Mouse (Mus musculus) lung, adult 2 months (tissue): ENCODE data around the gene Pde6h. TPM values are rescaled to one million over a fixed set of nuclear protein-coding genes. Genes with fewer than 3 reads are reported as not detected.
"Not testable (repeated sequence)": the region's sequence is repeated elsewhere in the genome, so short reads cannot be mapped to it uniquely, and the experiment has no call there.

ENCODE experiments used
- DNase-seq: peaks from one replicate; pipeline ENCODE4 v3.0.0; 2022
- H3K4me1 ChIP-seq: fragments of 200-500 bp; 2 replicates; pipeline ENCODE4 v1.6.1; 2011; ENCODE audit warnings: low read length; ENCODE audit not compliant: control insufficient read depth, insufficient read depth
- H3K4me3 ChIP-seq: fragments of 200-500 bp; replicated peaks from 2 replicates; pipeline ENCODE3; 2011; ENCODE audit warnings: low read depth, mild to moderate bottlenecking, control low read depth, low read length; ENCODE audit errors: extremely low read depth
- CTCF ChIP-seq: fragments of 200-500 bp; IDR thresholded peaks from 2 replicates; pipeline ENCODE4 v1.5.1; 2011; ENCODE audit warnings: mild to moderate bottlenecking, low read length, control low read depth; ENCODE audit not compliant: insufficient read depth
- POLR2A ChIP-seq: fragments of 200-500 bp; IDR thresholded peaks from 2 replicates; pipeline ENCODE4 v1.6.1; 2011; ENCODE audit warnings: low read depth, mild to moderate bottlenecking, control low read depth, low read length, borderline replicate concordance; ENCODE audit errors: extremely low read depth
- WGBS: fragments of 180-500 bp; shearing (Covaris S2); methylation state at CpG from one replicate; pipeline ENCODE4 v1.1.7; 2018; 5-methylcytosine and 5-hydroxymethylcytosine counted together
- polyA plus RNA-seq: library from polyadenylated mRNA; depleted of rRNA; stranded (reverse); fragments of >200 nt; gene quantifications from 2 replicates; pipeline ENCODE4 v1.2.3, GENCODE M21; 2012; rRNA removed

Pde6h gene
- 0.02 and 0.20 TPM in 2 replicates for polyA plus RNA-seq

DNA sequence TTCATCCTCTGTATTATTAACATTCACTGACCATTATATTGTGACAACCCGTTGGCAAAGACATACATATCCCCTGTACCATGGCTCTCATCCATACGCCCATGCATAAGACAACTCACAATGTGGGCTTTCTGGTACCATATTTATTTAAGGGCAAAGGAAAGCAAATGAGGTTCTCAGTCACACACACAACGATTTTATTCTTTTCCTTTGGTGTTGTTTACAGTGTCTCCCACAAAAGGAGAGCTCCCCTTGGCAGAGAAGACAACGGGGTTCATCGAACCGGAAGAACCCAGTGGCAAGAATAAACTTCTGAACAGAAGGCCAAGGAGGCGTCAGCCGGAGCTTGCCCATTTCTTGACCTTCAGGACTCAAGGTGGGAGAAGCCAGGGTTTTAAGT, at the start of gene Pde6h:
Gene Pde6h (plus strand): TSS at position 301 of the 400 bp plus-strand sequence.
- no peak for DNase-seq
- Histone ChIP-seq H3K4me3 (no peak within 1 kb of the TSS), H3K4me1 (no peaks in the 10 kb centered on the region)
- 86% methylated on average over 8 of the region's 8 CpGs for WGBS
- no peak for TF ChIP-seq POLR2A
- no peak for TF ChIP-seq CTCF

DNA sequence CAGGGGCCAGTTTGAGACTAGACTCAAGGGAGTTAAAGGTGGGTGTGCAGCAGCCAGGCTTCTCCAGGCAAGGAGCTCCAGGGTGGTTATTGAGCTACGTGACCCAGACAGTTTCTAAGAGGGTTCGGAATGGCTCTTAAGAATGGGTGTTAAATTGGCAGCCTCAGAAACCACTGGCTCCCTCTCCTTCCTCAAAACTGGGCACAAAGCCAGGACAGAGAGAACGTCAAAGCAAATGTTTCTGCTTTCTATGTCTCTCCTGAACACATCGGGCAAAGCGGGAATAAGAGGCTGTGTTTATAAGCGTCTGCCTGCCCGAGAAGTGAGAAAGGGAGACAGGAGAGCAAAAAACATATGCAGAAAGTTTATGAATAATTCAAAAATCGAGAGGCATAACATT, 49.0 kb upstream of the Pde6h start:
- Histone ChIP-seq H3K4me1 (no peaks in the 10 kb centered on the region), H3K4me3 (peak overlapping the region; percentile 66)
- WGBS, result 14% methylated on average over 8 of the region's 8 CpGs
- TF ChIP-seq POLR2A (peak; percentile 46; the same call in 1 of the 2 replicates), CTCF (no peak)
- no peak for DNase-seq

- H3K4me3 ChIP-seq, result peak within 1 kb of the TSS; percentile 66
- DNase-seq, result peak; percentile 26
Observed at GRCm38 (mm10) chr6:136875670-136876069, 48.0 kb upstream of the Pde6h start, which contains the start of gene Mgp. Gene Mgp, minus strand, starts transcription at chr6:136875823.

GRCm38 (mm10) chr6:136881678-136882077, 42.0 kb upstream of the Pde6h start:
- H3K4me1 ChIP-seq, result no peaks in the 10 kb centered on the region
- WGBS, result 58% methylated on average over 8 of the region's 8 CpGs
- H3K4me3 ChIP-seq, result no peak overlapping the region
- no peak for DNase-seq
- TF ChIP-seq POLR2A, result no peak
- no peak for TF ChIP-seq CTCF

More at GRCm38 (mm10) chr6:136875670-136876069, 48.0 kb upstream of the Pde6h start, which contains the start of gene Mgp:
- H3K4me1 ChIP-seq, result no peaks in the 10 kb centered on the region
- TF ChIP-seq CTCF (no peak), POLR2A (peak; percentile 98)
- WGBS, result 25% methylated on average over 9 of the region's 9 CpGs

DNA sequence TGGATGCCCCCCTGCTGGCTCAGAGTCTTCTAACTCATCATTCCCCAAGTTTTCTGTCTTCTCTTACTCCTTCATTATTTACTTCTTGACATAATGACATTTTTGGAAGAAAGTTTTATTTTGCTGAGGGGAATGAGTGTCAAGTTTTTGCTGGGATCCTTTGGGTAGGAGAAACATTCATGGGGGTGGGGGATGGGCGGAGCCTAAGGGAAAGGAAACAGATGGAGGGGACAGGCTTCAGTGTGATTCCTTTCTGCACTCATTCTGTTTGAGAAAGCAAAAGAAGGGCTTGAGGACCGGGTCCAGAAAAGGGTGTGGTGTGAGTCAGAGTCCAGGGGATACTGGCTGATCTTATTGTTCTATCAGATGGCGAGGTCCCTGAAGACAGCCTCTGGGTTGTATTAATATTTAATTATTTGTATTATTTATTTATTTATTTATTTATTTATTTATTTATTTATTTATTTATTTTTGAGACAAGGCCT, 40.2 kb upstream of the Pde6h start:
- 61% methylated on average over 3 of the region's 3 CpGs for WGBS
- no peak for DNase-seq
- H3K4me1 ChIP-seq, result peaks cover 5% of the 10 kb centered on the region; the same call in 1 of the 2 replicates
- TF ChIP-seq POLR2A (no peak), CTCF (no peak)
- no peak overlapping the region for H3K4me3 ChIP-seq

- no peak for DNase-seq
- WGBS, result 77% methylated on average over 6 of the region's 6 CpGs
- TF ChIP-seq CTCF (no peak), POLR2A (no peak)
- Histone ChIP-seq H3K4me3 (no peak overlapping the region), H3K4me1 (peaks cover 7% of the 10 kb centered on the region; the same call in 1 of the 2 replicates)
Observed at GRCm38 (mm10) chr6:136883961-136884360, 39.7 kb upstream of the Pde6h start.

- not testable (repeated sequence) for H3K4me3 ChIP-seq, DNase-seq, H3K4me1 ChIP-seq
- 45% methylated on average over 1 of the region's 1 CpGs for WGBS
Observed at GRCm38 (mm10) chr6:136884766-136885165, 38.9 kb upstream of the Pde6h start.

- 36% methylated on average over 9 of the region's 9 CpGs for WGBS
- Histone ChIP-seq H3K4me3 (no peak overlapping the region), H3K4me1 (peaks cover 7% of the 10 kb centered on the region; the same call in 1 of the 2 replicates)
- DNase-seq, result no peak
- TF ChIP-seq POLR2A (no peak), CTCF (no peak)
Observed at GRCm38 (mm10) chr6:136887854-136888253, 35.8 kb upstream of the Pde6h start.

- TF ChIP-seq CTCF (no peak), POLR2A (no peak)
- H3K4me1 ChIP-seq, result peaks cover 7% of the 10 kb centered on the region; the same call in 1 of the 2 replicates
- DNase-seq, result no peak
- 87% methylated on average over 6 of the region's 6 CpGs for WGBS
- H3K4me3 ChIP-seq, result no peak overlapping the region
Observed at GRCm38 (mm10) chr6:136889067-136889466, 34.6 kb upstream of the Pde6h start.

DNA sequence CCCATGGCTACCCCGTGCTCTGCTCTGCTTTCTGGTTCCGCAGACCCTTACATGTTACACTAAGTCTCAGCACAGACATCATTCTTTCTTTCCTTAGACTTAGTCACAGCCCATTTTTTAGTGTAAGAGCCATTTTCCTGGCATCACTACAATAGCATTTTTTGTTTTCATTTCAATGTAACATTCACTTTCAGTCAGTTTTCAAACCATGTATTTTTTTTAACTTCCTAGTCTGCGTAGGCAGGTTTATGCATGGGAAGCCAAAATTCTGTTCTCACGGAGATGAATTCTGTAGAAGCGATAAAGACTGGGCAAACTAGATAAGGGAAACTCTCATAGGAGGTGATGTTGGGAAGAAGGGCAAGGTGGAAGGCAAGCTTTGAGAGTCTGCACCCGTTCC, 34.1 kb upstream of the Pde6h start:
- TF ChIP-seq CTCF (no peak), POLR2A (no peak)
- WGBS, result 69% methylated on average over 6 of the region's 6 CpGs
- DNase-seq, result no peak
- Histone ChIP-seq H3K4me3 (no peak overlapping the region), H3K4me1 (peaks cover 7% of the 10 kb centered on the region; the same call in 1 of the 2 replicates)

GRCm38 (mm10) chr6:136892002-136892401, 31.6 kb upstream of the Pde6h start:
- no peak for TF ChIP-seq CTCF
- Histone ChIP-seq H3K4me1 (peaks cover 12% of the 10 kb centered on the region; the same call in 1 of the 2 replicates), H3K4me3 (no peak overlapping the region)
- DNase-seq, result no peak
- WGBS, result 72% methylated on average over 2 of the region's 2 CpGs
